Mouse (Mus musculus) neutrophil, adult 5-6 weeks (primary cell): ENCODE results near the gene Tmem45a. TPM values are rescaled to one million over a fixed set of nuclear protein-coding genes. Genes with fewer than 3 reads are reported as not detected.
"Not testable (repeated sequence)": the region's sequence is repeated elsewhere in the genome, so short reads cannot be mapped to it uniquely, and the experiment has no call there.

Experiments
- ATAC-seq: fragments of 151-379, 151-347 bp; 2 replicates; pipeline ENCODE4 v1.8.0; 2017; ENCODE audit warnings: mild to moderate bottlenecking, moderate TSS enrichment; ENCODE audit not compliant: insufficient number of reproducible peaks, poor library complexity, low FRiP score, severe bottlenecking; ENCODE audit errors: extremely low read depth
- total RNA-seq: library from RNA; stranded (forward); fragments of 200-1000 nt; gene quantifications from 2 replicates; pipeline ENCODE4 v1.2.3, GENCODE M21; 2017

The Tmem45a gene
- total RNA-seq, result not detected in 2 replicates

DNA sequence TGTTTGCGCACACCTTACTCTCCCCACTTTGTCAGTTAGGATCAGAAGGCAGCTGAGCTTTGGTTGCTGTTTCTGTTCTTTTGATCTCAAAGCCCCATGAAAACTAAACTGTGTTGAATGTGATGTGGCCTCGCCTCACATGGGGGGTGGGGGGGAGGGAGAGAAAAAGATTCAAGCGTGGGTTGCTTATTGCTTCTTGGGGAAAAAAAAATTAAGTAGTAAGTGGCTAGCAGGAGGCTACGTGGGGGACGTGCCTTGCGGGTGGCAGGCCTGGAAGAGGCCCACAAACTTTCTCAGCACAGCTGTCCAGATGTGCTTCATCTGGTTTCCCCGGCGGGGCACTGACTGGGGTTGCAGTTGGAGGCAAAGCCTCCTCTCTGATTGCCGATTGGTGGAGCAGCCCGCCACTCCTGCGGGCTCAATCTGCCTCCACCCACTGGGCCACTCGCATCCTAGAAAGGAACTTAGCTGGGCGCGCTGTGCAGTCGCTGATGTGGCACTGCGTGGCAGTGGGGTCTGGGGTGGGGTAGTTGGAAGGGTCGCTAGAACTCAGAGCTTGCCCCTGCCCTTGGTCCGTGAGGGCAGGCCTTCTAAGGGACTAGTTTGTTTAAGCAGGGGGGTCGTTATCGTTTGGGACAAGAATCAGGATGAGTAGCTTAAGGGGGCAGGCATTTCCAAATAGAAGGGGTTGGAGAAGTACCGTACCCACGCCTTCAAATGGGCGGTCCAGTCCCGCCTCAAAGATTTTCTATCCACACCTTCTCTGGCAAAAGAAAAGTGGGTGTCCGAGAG, at the start of gene Tmem45a:
Gene Tmem45a (minus strand): TSS at position 343 of the 792 bp plus-strand sequence.
- no peak for ATAC-seq

DNA sequence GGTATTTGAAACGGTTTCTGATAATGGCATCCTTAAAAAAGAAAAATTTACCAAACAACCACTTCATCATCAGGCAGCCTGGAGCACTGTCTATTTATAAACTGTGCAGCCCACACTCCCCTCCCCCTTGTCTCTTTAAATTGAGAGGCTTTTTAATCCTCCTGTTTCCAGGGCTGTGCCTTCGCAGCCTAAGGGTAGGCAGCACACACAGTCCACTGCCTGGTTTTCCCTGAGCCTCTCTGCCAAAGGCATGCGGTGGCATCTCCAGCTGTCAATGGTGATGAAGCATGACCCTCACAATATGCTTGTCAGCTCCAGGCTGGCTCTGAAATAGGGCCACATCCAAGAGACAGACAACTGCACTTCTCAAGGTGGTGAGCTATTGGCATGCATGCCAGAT, 42.1 kb upstream of the Tmem45a start, which contains the start of gene Lnp1:
Gene Lnp1 (minus strand): TSS at position 39 of the 400 bp plus-strand sequence.
- ATAC-seq, result no peak

DNA sequence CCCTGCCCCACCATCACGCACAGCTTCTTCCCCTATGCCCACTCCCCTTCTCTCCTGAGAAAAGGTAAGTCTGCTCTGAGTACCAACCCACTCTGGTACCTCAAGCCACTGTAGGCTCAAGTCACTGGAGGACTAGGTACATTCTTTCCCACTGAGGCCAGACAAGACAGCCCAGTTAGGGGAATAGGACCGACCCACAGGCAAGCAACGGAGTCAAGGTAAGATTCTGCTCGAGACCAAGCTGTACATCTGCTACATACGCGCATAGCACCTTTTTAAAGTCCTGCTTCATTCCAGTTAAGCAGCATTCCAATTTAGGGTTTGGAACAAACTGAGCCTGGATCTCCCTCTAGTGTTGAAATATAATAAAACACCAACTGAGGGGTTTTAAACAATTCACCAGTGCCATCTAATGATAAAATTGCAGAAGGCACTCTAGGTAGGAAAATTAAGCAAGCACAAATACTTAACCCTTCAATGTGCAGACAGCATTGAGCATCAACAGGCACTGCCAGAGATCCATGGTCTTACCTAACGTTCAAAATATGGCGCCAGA, 34.2 kb upstream of the Tmem45a start:
- no peak for ATAC-seq

DNA sequence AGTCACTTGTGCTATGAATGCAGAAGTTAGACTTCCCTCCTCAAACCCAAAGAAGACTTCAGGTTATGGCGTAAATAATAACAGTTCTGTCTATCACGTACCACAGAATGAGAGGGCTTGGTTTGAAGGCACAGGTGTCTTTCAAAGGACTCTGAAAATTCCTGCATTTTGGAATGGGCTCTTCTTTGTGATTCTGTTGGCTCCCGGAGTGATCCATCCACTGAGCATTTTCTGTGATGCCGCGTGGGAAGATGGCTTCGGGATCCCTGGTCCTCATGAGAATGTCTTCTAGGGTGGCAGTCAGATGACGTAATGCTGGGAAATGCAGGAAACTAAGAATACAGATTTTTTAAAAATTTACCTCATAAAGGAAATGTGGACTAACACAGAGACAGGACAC, 31.3 kb upstream of the Tmem45a start:
- no peak for ATAC-seq

DNA sequence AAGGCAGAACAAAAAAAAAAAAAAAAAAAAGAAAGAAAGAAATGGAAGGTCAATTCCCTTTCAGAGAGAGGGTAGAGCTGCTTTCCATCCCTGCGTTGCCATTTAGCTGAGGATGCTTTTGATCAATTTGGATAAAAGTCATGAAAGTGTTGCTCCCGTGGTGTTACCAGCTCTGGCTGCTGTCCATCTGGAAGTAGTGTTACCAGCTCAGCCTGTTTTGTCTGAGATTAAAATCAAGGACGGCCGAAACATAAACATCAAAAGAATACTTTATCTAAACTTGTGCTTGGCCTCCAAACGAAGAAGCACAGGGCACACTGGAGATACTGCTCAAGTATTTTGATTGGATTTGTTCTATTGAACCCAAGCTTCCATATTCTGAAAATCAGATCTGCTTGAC, 23.0 kb upstream of the Tmem45a start:
- ATAC-seq, result no peak

DNA sequence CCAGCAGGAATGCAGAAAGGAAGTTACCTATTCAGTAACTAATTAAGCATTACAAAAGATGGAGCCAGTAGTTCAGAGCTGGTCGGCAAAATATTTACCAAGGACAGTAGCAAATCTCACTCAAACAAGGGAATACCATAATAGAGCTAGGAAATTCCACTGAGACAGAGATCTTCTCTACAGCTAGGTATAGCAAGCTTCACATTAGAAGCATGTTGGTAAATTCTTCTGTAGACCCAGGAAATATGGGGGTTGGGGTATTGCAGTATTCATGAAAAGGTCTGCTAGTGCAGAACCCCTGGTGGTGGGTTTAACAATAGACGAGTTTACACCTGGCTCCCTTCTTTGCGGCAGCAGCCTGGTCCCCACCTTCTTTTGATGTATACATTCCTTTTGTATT, 16.2 kb upstream of the Tmem45a start:
- ATAC-seq, result not testable (repeated sequence)

GRCm38 (mm10) chr16:56891583-56891982, 5.6 kb upstream of the Tmem45a start:
- no peak for ATAC-seq

DNA sequence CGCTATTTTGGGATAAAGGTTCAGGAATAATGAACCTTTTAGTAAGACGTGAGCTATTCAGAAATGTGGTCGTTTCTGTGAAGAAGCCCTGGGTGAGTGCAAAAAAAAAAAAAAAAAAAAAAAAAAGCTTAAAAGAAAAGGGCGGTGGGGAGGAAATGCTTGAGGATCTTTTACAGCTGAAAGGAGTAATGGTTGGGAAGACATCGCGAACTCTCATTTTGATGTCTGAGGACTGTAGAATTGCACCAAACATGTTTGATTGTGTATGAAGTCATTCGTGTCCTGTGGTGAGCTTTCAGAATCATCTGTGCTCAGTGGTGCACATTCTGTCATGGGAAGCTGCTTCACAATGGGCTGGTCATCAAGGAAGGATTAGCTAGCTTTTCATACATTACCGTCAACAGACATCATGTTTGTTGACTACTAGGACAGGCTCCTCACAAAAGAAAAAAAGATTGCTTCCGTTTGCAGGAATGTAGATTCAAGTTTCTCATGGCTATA, 700 bp upstream of the Tmem45a start:
- ATAC-seq, result no peak

- no peak for ATAC-seq
Observed at GRCm38 (mm10) chr16:56884811-56885210, 1.2 kb downstream of the Tmem45a start.

GRCm38 (mm10) chr16:56873410-56873809, 12.6 kb downstream of the Tmem45a start:
- ATAC-seq, result no peak

GRCm38 (mm10) chr16:56870458-56870857, 15.5 kb downstream of the Tmem45a start:
- ATAC-seq, result no peak

DNA sequence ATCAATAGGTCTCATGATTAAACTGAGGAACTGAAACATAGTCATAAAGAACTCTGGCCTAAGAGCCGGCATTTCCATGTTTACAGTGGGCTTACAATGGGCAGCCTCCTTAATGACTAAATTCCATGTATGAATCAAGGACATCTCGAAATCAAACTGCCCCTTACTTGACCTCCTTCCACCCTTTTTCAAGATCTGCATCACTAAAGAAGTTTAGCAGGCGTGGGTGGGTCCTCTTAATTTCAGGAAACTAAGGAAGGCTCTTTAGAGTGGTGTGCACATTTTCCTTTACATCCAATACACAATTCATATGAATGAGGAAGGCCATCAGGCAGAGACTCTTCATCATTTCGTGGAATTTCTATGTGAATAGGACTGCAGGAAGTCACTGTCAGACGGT, 17.6 kb downstream of the Tmem45a start:
- ATAC-seq, result no peak

DNA sequence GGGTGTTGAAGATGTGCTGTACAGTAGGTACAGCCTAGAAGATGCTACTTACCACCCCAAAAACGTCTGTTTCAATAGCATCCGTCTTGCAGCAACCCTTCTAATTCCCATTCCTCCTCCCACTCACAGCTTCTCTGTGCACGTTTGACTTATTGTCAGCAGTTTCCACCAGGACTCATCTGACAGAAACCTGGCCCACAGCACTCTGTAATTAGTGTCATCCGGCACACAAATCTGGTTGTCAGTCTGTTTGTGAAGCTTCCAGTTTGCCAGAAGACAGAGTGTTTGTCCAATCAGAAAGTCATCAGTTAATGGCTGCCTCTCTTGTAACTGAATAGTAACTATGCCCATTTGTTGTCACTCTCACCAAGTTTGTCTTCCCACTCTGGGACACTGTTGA, 18.4 kb downstream of the Tmem45a start:
- ATAC-seq, result no peak

DNA sequence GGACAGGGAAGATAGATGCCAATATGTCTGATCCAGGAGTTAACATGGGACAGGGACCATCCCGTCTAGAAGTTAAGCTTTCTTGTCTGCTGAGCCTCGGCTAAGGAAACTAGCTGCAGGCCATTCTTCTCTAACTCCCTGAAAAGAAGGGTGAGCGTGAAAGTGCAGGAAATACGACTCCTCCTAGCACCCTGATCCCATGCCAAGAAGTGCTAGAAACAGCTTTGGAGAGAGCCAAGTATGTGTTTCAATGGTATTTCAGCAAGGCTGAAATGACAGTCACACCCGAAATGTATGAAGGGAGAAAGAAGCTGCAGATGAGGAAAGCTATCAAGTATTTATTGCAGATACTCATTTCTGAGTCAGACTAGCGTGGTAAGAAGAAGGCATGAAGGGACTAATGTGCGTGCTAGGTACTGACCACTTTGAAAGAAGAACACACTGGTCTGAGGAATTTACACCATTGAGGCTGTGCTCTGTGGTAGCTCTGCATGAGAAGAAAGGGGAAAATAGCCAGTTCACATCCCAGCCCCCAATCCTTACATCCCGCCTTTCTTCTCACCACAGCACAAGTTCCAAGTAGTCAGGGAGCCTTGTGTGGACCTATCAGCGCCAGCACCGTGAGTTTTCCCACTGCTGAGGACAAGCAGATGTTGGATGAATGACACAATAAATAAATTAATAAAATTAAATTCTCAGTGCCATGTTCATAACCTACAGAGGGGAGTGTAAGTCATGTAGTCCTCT, 33.0 kb downstream of the Tmem45a start:
- ATAC-seq, result no peak

DNA sequence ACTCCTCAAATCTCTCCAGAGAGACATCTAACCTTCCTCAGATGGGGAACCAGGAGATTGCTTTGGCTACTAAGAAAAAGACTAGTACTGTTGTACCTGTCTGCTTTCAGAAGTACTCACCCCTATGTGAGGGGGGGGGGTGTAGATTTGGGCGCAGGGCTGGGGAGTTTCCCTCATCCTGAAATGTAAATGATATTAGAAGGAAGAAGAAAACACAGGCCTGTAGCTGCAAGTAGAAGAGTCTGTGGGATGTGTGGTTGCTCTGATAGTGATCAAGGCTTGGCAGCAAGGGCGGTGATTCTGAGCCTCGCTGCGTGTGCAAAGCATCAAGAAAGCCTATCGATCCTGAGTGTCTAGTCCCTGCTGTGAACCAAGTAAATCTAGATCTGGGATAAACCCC, 43.0 kb downstream of the Tmem45a start:
- ATAC-seq, result no peak

DNA sequence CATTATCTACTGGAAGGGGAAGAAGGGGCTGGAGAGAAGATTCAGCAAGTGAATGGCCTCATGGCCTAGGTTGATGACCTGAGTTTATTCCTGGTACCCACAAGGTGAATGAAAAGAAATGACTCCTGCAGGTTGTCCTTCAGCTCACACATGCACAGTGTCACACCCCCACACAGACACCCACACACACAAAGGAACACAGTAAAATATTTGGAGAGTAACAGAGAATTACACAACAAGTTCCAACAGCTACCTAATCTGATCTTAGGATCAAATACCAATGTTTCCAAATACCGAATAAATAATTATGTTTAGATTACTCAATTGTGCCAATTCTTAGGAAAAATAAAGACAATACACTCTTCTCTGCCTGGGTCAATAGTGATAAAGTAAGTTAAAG, 52.7 kb downstream of the Tmem45a start:
- ATAC-seq, result no peak

DNA sequence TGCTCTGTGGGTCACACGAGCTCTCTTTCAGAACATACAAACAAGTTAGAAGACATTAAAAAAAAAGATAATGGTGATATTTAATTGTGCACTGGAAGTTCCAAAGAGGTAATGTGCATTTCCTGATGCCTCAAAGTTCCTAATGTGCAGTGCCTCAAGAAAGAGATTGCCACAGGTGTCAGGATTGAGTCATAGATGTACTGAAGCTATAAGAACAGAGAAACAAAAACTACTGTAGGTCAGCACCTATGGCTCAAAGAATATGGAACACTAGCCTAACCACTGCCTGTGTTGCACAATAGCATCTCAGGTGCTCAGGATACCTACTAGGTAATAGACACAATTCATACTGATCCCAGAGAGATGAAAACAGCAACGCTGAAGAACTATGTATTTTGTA, 54.0 kb downstream of the Tmem45a start:
- no peak for ATAC-seq

- no peak for ATAC-seq
Observed at GRCm38 (mm10) chr16:56801370-56802109, 84.4 kb downstream of the Tmem45a start.

- no peak for ATAC-seq
Observed at GRCm38 (mm10) chr16:56800946-56801345, 85.0 kb downstream of the Tmem45a start.
